Mouse (Mus musculus): ENCODE measurements around the gene Arhgap17.

- TF ChIP-seq POLR2A (IDR thresholded peaks at IDR 0.05; ENCODE audit: borderline replicate concordance, control insufficient read depth, low read depth, low read length) = no peak
- no peak for TF ChIP-seq CTCF (IDR thresholded peaks at IDR 0.05; ENCODE audit: control insufficient read depth, insufficient read depth, low read length)
Observed at GRCm38 (mm10) chr7:123326901-123327300, 42.8 kb downstream of the Arhgap17 start.
